Mouse (Mus musculus): ENCODE data around the gene Serpinb6d. TPM values are rescaled to one million over a fixed set of nuclear protein-coding genes. Genes with fewer than 3 reads are reported as not detected.

The Serpinb6d gene
- total RNA-seq (2021), result not detected

GRCm38 (mm10) chr13:33661105-33661504 lies at the start of gene Serpinb6d:
Serpinb6d (plus strand) TSS chr13:33661405.
- intact Hi-C loops (cut with DNase I), result no loop called here
- no peak for DNase-seq

- intact Hi-C loops (cut with DNase I), result no loop called here
- DNase-seq, result no peak
Measured at GRCm38 (mm10) chr13:33622921-33623320, 38.3 kb upstream of the Serpinb6d start.

- DNase-seq, result no peak
- intact Hi-C loops (cut with DNase I), result no loop called here
Measured at GRCm38 (mm10) chr13:33642540-33642939, 18.7 kb upstream of the Serpinb6d start.

- intact Hi-C loops (cut with DNase I), result no loop called here
- no peak for DNase-seq
Measured at GRCm38 (mm10) chr13:33662550-33662949, 1.3 kb downstream of the Serpinb6d start.

- no peak for DNase-seq
- intact Hi-C loops (cut with DNase I), result no loop called here
Measured at GRCm38 (mm10) chr13:33720296-33720695, 59.1 kb downstream of the Serpinb6d start.

Other genes with a start within 250 kb of the Serpinb6d start
- gene Serpinb9g, start 176.6 kb upstream of the Serpinb6d start, total RNA-seq (2021), result not detected
- not detected for gene Serpinb6e, start 182.0 kb downstream of the Serpinb6d start, total RNA-seq (2021)
- under 1 TPM in 1 of 2 experiments, not detected in 1; 0.19 TPM for gene Serpinb6c, start 244.3 kb downstream of the Serpinb6d start, total RNA-seq (2021)

Data from heart, postnatal 10 days (tissue).